In the genomic region with DNA sequence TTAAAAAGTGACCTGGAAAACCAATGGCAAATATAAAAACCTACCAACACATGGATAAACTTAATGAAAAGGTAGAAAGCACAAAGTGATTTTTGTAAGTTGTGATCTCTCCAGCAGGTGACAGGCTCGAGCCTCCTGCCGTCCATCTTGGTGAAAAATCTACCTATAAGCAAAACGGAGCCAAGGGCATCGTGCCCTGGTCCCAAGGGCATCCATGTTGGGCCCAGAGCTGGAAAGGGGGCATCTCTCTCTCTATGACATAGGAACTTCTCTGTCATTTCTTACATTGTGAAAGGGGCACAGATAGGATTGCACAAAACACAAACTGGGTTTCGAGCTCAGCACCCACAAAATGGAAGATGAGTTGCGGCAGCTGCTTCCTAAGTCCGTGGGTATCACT, we compare ENCODE assay signal across 8 mouse cellular contexts. TPM values are rescaled to one million over a fixed set of nuclear protein-coding genes. Genes with fewer than 3 reads are reported as not detected.
A peak's percentile ranks its signal among the peaks of the same experiment; 100 is the strongest.
DNase-seq lines count a peak whose midpoint lies in the region; ATAC-seq lines count a peak whose summit lies in the region.

No protein-coding gene starts in this region.

- H3K27ac ChIP-seq in midbrain, embryonic 12.5 days (replicated peaks): no peak overlapping the region

- peak overlapping the region; percentile 46; the same call in 1 of the 2 replicates for H3K9ac ChIP-seq in midbrain, embryonic 12.5 days (replicated peaks)

- peak overlapping the region; percentile 79 for H3K4me2 ChIP-seq in midbrain, embryonic 12.5 days (replicated peaks)

- no peaks in the 10 kb centered on the region for H3K9me3 ChIP-seq in midbrain, embryonic 12.5 days

- 68% methylated on average over 7 of the region's 7 CpGs for WGBS in midbrain, embryonic 12.5 days

- DNase-seq in adrenal gland, postnatal 10 days: peak; percentile 24
- no peak for DNase-seq in adrenal gland, adult 2 months
- peak; percentile 32 for DNase-seq in thymus, postnatal 25 days
- DNase-seq in thymus, adult 18-20 months: no peak
- DNase-seq in induced T-regulatory cell, adult 2 months (ENCODE audit: low read depth): peak; percentile 33
- no peak for DNase-seq in ovary, adult 18-20 months (ENCODE audit: low spot score)
- DNase-seq in layer of hippocampus, postnatal 36 days: no peak

- peaks cover 26% of the 10 kb centered on the region for H3K27me3 ChIP-seq in midbrain, embryonic 12.5 days

- peaks cover 39% of the 10 kb centered on the region for H3K4me1 ChIP-seq in midbrain, embryonic 12.5 days

- peaks cover 16% of the 10 kb centered on the region; the same call in 1 of the 2 replicates for H3K36me3 ChIP-seq in midbrain, embryonic 12.5 days

- H3K4me3 ChIP-seq in midbrain, embryonic 12.5 days: peak overlapping the region; percentile 70

- ATAC-seq in midbrain, embryonic 12.5 days (ENCODE audit: low FRiP score, low read depth): no peak

RNA-seq across cellular contexts. Expression of a gene that starts 2.5 kb away (rescaled TPM):
- 100 to 1,000 TPM in 1 of 2 experiments, 10 to 100 TPM in 1; 88.2 to 115 TPM for total RNA-seq in adrenal gland, postnatal 10 days (2021)
- 10 to 100 TPM; 64.2 to 90.6 TPM for total RNA-seq in adrenal gland, adult 2 months (2021)
- 17.0 and 19.2 TPM in 2 replicates for polyA plus RNA-seq in adrenal gland, adult 2 months (2012; rRNA removed)
- 45.5 and 50.5 TPM in 2 replicates for polyA plus RNA-seq in midbrain, embryonic 12.5 days (2016; fragmentation: Nextera tagmentation; extraction: Ambion mirVana)
- 1,000 to 10,000 TPM; 1,962 to 1,976 TPM for total RNA-seq in layer of hippocampus, postnatal 36 days (2021)

Comparison
In these comparisons a context has a peak if more than half of its experiments do, and no peak if none do; other contexts are left out.
1. DNase-seq: peak in adrenal gland, postnatal 10 days (single experiment), thymus, postnatal 25 days (single experiment) and induced T-regulatory cell, adult 2 months (single experiment); none in adrenal gland, adult 2 months (single experiment), thymus, adult 18-20 months (0 of 2), ovary, adult 18-20 months (single experiment) and layer of hippocampus, postnatal 36 days (0 of 2).
2. RNA of a gene that starts 2.5 kb away (total RNA-seq): 1,962 to 1,976 TPM in layer of hippocampus, postnatal 36 days; 88.2 to 115 TPM in adrenal gland, postnatal 10 days and 64.2 to 90.6 TPM in adrenal gland, adult 2 months; every median in the first group is over 10 times any median in the second.